Mouse (Mus musculus): ENCODE data around the gene Trpm8.

Gene Trpm8

GRCm38 (mm10) chr1:88301121-88302014, 23.9 kb downstream of the Trpm8 start:
- DNase-seq (ENCODE audit: low spot score): no peak

GRCm38 (mm10) chr1:88302057-88302740, 24.7 kb downstream of the Trpm8 start:
- no peak for DNase-seq (ENCODE audit: low spot score)

DNA sequence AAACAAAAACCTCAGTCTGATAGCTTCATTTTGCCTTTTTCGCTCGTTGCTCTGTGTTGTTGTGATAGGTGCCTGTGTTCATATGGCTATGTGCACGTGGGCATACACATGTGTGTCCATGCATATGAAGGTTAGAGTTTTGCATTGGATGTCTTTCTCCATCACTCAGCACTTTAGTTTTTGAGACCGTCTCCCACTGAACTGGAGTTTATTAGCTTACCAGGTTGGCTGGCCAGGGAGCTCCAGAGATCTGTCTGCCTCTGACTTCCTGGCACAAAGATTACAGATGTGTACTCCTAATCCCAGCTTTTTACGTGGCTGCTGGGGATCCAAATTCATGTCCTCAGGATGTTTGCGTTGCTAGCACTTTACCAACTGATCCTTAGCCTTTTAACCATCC, 26.3 kb downstream of the Trpm8 start:
- DNase-seq (ENCODE audit: low spot score): no peak

DNA sequence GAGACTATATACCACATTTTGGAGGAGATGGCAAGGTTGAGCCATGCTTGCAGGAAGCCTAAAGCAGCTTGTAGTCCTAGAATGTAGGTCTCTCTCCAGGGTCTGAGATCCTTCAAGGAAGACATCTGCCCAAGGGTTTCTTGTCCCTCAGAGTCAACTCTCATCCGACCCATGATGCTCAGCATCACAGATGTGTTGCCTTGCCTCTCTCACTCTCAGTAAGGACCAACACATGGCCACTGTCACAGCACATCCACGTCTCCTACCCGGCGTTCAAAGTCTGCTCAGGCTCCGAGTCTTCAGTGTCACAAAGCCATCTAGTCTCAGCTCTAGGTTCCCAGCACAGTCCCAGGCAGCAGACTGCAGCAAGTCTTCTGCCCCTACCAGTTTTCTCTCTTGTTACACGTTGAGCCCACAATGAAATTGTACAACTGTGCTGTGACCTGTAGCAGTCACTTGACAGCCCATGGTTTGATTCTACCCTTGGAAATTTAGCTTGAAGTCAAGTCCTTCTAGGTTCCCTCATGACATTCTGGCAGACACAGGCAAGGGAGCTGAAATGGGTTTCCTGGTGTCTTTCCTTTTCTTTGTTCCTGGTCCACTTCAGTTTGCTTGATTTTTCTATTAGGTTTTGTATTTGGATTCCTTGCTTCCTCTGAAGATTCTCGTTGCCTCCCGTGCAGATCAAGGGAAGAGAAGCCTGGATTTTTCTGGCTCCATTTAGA, 27.0 kb downstream of the Trpm8 start:
- DNase-seq (ENCODE audit: low spot score): no peak

DNA sequence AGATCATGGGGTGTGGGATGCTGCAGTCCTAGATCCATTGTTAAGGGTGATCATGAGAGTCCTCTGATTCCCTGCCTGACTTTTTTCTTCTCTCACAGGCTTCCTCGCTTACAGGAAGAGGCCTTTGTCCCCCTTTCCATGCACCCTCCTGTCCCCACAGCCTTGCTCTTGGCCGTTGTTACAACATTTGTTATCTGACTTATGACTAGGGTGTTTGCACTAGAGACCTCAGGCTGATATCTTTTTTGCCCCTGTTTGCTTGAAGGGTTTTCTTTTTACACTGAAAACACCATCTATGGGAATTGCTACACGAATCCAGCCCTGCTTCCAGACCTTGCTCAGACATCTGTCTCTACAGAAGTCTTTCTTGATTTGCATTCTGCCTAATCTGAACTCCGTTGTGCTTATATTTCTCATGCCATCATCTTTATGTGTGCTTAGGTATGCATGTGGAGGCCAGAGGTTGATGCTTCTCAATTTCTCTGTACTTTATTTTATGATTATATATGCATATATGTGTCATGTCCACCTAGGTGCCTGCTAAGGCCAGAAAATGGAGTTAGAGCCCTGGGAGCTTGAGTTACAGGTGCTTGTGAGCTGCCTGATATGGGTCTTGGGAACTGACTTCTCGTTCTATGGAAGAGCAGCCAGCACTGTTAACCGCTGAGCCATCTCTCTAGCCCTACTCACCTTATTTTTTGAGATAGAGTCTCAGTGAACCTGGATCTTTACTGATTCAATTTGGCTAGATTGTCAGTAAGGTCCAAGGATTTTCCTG, 27.7 kb downstream of the Trpm8 start:
- DNase-seq (ENCODE audit: low spot score): no peak

DNA sequence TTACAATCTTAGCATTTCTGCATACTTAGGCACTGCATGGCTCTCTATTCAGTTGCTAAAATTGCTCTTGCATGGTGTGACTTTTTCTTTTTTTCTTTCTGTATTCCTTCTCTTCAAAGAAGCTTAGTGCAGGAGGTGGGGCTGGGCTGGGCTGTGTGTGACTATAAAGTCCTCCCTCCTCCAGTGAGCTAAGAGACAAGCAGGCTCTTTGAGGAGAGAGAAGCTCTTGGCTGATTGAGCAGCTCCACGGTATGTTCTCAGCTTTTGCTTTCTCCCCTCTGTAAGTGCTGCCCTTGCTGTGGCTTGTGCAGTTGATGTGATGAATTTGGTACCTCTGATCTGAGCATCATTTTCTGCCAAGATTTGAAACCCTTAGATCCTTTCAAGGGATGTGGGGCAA, 29.1 kb downstream of the Trpm8 start:
- no peak for DNase-seq (ENCODE audit: low spot score)

GRCm38 (mm10) chr1:88307180-88307579, 29.7 kb downstream of the Trpm8 start:
- DNase-seq (ENCODE audit: low spot score): no peak

GRCm38 (mm10) chr1:88309020-88309419, 31.6 kb downstream of the Trpm8 start:
- DNase-seq (ENCODE audit: low spot score): no peak

- DNase-seq (ENCODE audit: low spot score): no peak
These were observed 32.4 kb downstream of the Trpm8 start for GRCm38 (mm10) chr1:88309905-88310304.

DNA sequence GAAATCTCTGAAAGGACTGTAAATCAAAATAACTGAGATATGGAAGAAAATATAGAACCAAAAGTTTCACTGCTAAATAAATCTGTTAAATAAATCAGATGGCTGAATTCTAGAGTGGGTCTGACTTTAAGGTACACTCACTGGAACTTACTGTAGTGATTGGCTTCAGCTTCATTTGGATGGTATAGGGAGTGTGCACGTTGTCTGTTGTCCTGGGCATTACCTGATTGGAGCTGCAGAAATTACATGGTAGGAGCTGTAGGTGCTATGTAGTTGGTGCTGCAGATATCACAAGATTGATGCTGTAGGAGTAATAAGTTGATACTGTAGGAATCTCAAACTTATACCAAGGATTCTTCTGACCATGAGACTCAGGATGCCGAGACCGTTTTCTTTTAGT, 32.9 kb downstream of the Trpm8 start:
- no peak for DNase-seq (ENCODE audit: low spot score)

DNA sequence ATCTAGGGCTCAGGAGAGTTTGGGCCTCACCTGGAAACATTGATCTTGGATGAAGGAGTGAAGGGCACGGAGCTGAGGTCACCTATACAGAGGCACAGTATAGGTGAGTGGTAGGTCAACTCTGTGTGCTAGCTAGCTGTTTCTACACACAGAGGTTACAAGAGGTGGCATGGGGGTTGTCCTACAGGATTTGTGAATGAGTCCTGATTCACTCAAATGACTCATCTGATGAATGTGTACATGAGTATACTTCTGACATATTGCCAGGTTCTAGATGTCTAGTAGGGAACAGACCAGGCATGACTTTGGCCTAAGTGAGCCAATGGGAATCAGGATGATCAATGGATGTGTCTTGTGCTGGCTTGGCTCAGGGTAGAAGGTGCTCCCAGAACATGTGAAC, 39.8 kb downstream of the Trpm8 start:
- no peak for DNase-seq (ENCODE audit: low spot score)

DNA sequence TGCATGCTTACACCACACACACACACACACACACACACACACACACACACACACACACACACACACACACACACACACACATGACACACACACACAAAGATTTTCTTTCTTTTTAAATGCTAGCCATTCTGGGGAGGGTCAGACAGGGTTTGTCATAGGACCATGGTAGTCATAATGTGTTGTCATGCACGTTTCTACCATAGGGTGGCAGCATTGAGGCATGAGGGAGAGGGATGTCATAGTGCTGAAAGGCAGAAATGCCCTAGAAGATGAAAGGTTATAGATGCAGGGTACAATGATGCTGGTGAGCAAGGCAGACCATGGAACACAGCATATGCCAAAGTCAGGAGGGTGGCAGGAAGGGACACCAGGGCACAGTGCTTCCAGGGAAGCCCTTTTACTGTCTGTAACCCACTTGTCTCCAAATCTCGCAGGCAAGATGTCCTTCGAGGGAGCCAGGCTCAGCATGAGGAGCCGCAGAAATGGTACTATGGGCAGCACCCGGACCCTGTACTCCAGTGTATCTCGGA, 41.1 kb downstream of the Trpm8 start:
- peak; percentile 43 for DNase-seq (ENCODE audit: low spot score)

- DNase-seq (ENCODE audit: low spot score): no peak
These were observed 43.4 kb downstream of the Trpm8 start for GRCm38 (mm10) chr1:88320821-88321395.

- no peak for DNase-seq (ENCODE audit: low spot score)
These were observed 44.7 kb downstream of the Trpm8 start for GRCm38 (mm10) chr1:88322146-88322545.

GRCm38 (mm10) chr1:88323101-88323500, 45.6 kb downstream of the Trpm8 start:
- no peak for DNase-seq (ENCODE audit: low spot score)

GRCm38 (mm10) chr1:88339481-88339880, 62.0 kb downstream of the Trpm8 start:
- no peak for DNase-seq (ENCODE audit: low spot score)

GRCm38 (mm10) chr1:88342615-88343014, 65.2 kb downstream of the Trpm8 start:
- DNase-seq (ENCODE audit: low spot score): no peak

GRCm38 (mm10) chr1:88345580-88345979, 68.1 kb downstream of the Trpm8 start:
- no peak for DNase-seq (ENCODE audit: low spot score)

GRCm38 (mm10) chr1:88348496-88349005, 71.1 kb downstream of the Trpm8 start:
- no peak for DNase-seq (ENCODE audit: low spot score)

DNA sequence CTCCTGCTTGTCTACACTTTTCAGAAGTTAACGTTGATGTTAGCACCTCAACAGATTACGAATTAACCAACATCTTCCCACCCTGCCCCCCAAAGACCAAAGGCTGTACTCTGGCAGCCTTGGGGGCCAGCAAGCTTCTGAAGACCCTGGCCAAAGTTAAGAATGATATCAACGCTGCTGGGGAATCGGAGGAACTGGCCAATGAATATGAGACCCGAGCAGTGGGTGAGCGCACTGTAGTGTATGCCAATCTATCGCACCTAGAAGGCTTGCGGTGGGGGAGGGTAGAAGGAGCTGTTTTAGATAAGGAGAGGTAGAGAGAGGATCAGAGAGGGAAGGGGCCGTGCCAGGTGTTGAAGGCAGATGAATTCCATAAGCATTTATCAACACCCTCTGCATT, 73.3 kb downstream of the Trpm8 start:
- no peak for DNase-seq (ENCODE audit: low spot score)

GRCm38 (mm10) chr1:88355025-88355424, 77.6 kb downstream of the Trpm8 start:
- no peak for DNase-seq (ENCODE audit: low spot score)

All from urinary bladder, postnatal 25 days (tissue).